Mouse (Mus musculus) CH12.LX (cell line): Measurements from ENCODE around the gene Proca1. TPM values are rescaled to one million over a fixed set of nuclear protein-coding genes. Genes with fewer than 3 reads are reported as not detected.

Source experiments
- DNase-seq: peaks from one replicate; pipeline ENCODE4 v3.0.0-alpha.2; 2013; ENCODE audit errors: extremely low read depth
- H3K27ac ChIP-seq: 2 replicates; pipeline ENCODE4 v1.5.1; 2012; ENCODE audit warnings: low read depth, mild to moderate bottlenecking, control low read depth, moderate library complexity; ENCODE audit not compliant: insufficient read depth
- H3K27me3 ChIP-seq: replicated peaks from 2 replicates; pipeline ENCODE3; 2012; ENCODE audit warnings: inconsistent platforms
- H3K36me3 ChIP-seq, 2 experiments: replicated peaks in 1 of 2; 2 replicates each; pipeline versions ENCODE3 to v1.6.1; 2012; ENCODE audit warnings: inconsistent platforms in 1 of 2, low read length in 1 of 2, mild to moderate bottlenecking in 1 of 2, mixed read lengths in 1 of 2, moderate library complexity in 1 of 2; ENCODE audit not compliant: control insufficient read depth in 1 of 2, insufficient read depth in 1 of 2
- H3K4me1 ChIP-seq, 2 experiments: 2 replicates each; pipeline ENCODE4 v1.6.1; 2012; ENCODE audit warnings: inconsistent platforms in 1 of 2, moderate library complexity in 1 of 2; ENCODE audit not compliant: insufficient read depth in 2 of 2, control insufficient read depth in 1 of 2
- H3K4me2 ChIP-seq: 2 replicates; pipeline ENCODE4 v1.6.1; 2012; ENCODE audit warnings: low read depth, mild to moderate bottlenecking, control low read depth; ENCODE audit not compliant: poor library complexity, insufficient read depth, severe bottlenecking
- H3K4me3 ChIP-seq, 3 experiments: fragments of 150-350 bp in 1 of 3; sonication (generic) in 1 of 3; replicated peaks in 1 of 3; 2 replicates each; pipeline versions ENCODE3 to v1.5.1; 2011 to 2012; ENCODE audit warnings: low read depth in 2 of 3, low read length in 2 of 3, mild to moderate bottlenecking in 2 of 3, moderate library complexity in 2 of 3, control low read depth in 1 of 3, improper control_type of control experiment in 1 of 3, inconsistent platforms in 1 of 3, mixed read lengths in 1 of 3; ENCODE audit not compliant: poor library complexity in 1 of 3
- H3K79me2 ChIP-seq: replicated peaks from 2 replicates; pipeline ENCODE4 v1.6.1; 2012; ENCODE audit warnings: mild to moderate bottlenecking, moderate library complexity; ENCODE audit not compliant: control insufficient read depth, poor library complexity, insufficient read depth, severe bottlenecking; ENCODE audit errors: extremely low read depth
- H3K9ac ChIP-seq: 2 replicates; pipeline ENCODE4 v1.6.1; 2012; ENCODE audit warnings: low read depth, mild to moderate bottlenecking, control low read depth, moderate library complexity; ENCODE audit not compliant: insufficient read depth
- H3K9me3 ChIP-seq: replicated peaks from 2 replicates; pipeline ENCODE3; 2012; ENCODE audit warnings: low read length, inconsistent platforms, mixed read lengths
- BHLHE40 ChIP-seq: IDR thresholded peaks from 2 replicates; pipeline ENCODE4 v1.6.1; 2011; ENCODE audit warnings: mild to moderate bottlenecking, low read depth, low read length, improper control_type of control experiment
- CHD1 ChIP-seq: IDR thresholded peaks from 2 replicates; pipeline ENCODE4 v1.6.1; 2012; ENCODE audit warnings: low read depth, low read length, improper control_type of control experiment, inconsistent platforms
- CHD2 ChIP-seq: IDR thresholded peaks from 2 replicates; pipeline ENCODE4 v1.6.1; 2011; ENCODE audit warnings: low read length, improper control_type of control experiment
- CTCF ChIP-seq, 2 experiments: IDR thresholded peaks in 1 of 2; conservative IDR thresholded peaks in 1 of 2; 2 replicates each; pipeline ENCODE4 v1.5.1; 2011 to 2012; ENCODE audit warnings: low read depth in 2 of 2, low read length in 2 of 2, improper control_type of control experiment in 1 of 2, inconsistent platforms in 1 of 2, mild to moderate bottlenecking in 1 of 2, moderate library complexity in 1 of 2
- E2F4 ChIP-seq: IDR thresholded peaks from 2 replicates; pipeline ENCODE4 v1.6.1; 2011; ENCODE audit warnings: low read depth, low read length, improper control_type of control experiment; ENCODE audit not compliant: insufficient replicate concordance
- ELF1 ChIP-seq: IDR thresholded peaks from 2 replicates; pipeline ENCODE4 v1.6.1; 2014; ENCODE audit warnings: low read depth, mild to moderate bottlenecking, inconsistent platforms, low read length, improper control_type of control experiment
- EP300 ChIP-seq: IDR thresholded peaks from 2 replicates; pipeline ENCODE4 v1.6.1; 2011; ENCODE audit warnings: low read length, improper control_type of control experiment
- ETS1 ChIP-seq: conservative IDR thresholded peaks from 2 replicates; pipeline ENCODE4 v1.6.1; 2012; ENCODE audit warnings: low read depth, mild to moderate bottlenecking, inconsistent platforms, low read length, improper control_type of control experiment, moderate library complexity
- GABPA ChIP-seq: IDR thresholded peaks from 2 replicates; pipeline ENCODE4 v1.6.1; 2012; ENCODE audit warnings: low read depth, low read length, improper control_type of control experiment, inconsistent platforms; ENCODE audit not compliant: insufficient replicate concordance
- HCFC1 ChIP-seq: IDR thresholded peaks from 2 replicates; pipeline ENCODE4 v1.6.1; 2012; ENCODE audit warnings: low read depth, mild to moderate bottlenecking, inconsistent platforms, low read length, improper control_type of control experiment
- IRF4 ChIP-seq: IDR thresholded peaks from 2 replicates; pipeline ENCODE4 v1.6.1; 2014; ENCODE audit warnings: low read depth, mild to moderate bottlenecking, inconsistent platforms, low read length, improper control_type of control experiment
- JUN ChIP-seq: IDR thresholded peaks from 2 replicates; pipeline ENCODE4 v1.6.1; 2011; ENCODE audit warnings: low read depth, mild to moderate bottlenecking, low read length, improper control_type of control experiment, moderate library complexity; ENCODE audit not compliant: insufficient read depth
- JUND ChIP-seq: conservative IDR thresholded peaks from 2 replicates; pipeline ENCODE4 v1.6.1; 2011; ENCODE audit warnings: low read depth, low read length, improper control_type of control experiment
- KAT2A ChIP-seq: IDR thresholded peaks from 2 replicates; pipeline ENCODE4 v1.6.1; 2012; ENCODE audit warnings: low read length, improper control_type of control experiment, inconsistent platforms; ENCODE audit not compliant: insufficient replicate concordance
- MAX ChIP-seq: IDR thresholded peaks from 2 replicates; pipeline ENCODE4 v1.6.1; 2011; ENCODE audit warnings: low read length, improper control_type of control experiment
- MEF2A ChIP-seq: IDR thresholded peaks from 2 replicates; pipeline ENCODE4 v1.6.1; 2014; ENCODE audit warnings: low read depth, mild to moderate bottlenecking, inconsistent platforms, low read length, improper control_type of control experiment, borderline replicate concordance
- MYC ChIP-seq: IDR thresholded peaks from 2 replicates; pipeline ENCODE4 v1.6.1; 2011; ENCODE audit warnings: low read depth, mild to moderate bottlenecking, improper control_type of control experiment, low read length
- NELFE ChIP-seq: IDR thresholded peaks from 2 replicates; pipeline ENCODE4 v1.6.1; 2011; ENCODE audit warnings: low read depth, low read length, improper control_type of control experiment
- NRF1 ChIP-seq: IDR thresholded peaks from 2 replicates; pipeline ENCODE4 v1.6.1; 2014; ENCODE audit warnings: low read depth, mild to moderate bottlenecking, inconsistent platforms, low read length, improper control_type of control experiment, moderate library complexity
- POLR2A ChIP-seq: IDR thresholded peaks from 2 replicates; pipeline ENCODE4 v1.6.1; 2011; ENCODE audit warnings: low read depth, mild to moderate bottlenecking, improper control_type of control experiment, low read length
- POLR2AphosphoS2 ChIP-seq: IDR thresholded peaks from 2 replicates; pipeline ENCODE4 v1.6.1; 2011; ENCODE audit warnings: low read depth, low read length, improper control_type of control experiment
- SIN3A ChIP-seq: IDR thresholded peaks from 2 replicates; pipeline ENCODE4 v1.6.1; 2012; ENCODE audit warnings: low read length, improper control_type of control experiment, inconsistent platforms
- SMC3 ChIP-seq: IDR thresholded peaks from 2 replicates; pipeline ENCODE4 v1.6.1; 2011; ENCODE audit warnings: low read depth, low read length, improper control_type of control experiment
- TBP ChIP-seq: conservative IDR thresholded peaks from 2 replicates; pipeline ENCODE4 v1.6.1; 2011; ENCODE audit warnings: low read depth, low read length, improper control_type of control experiment
- TCF12 ChIP-seq: IDR thresholded peaks from 2 replicates; pipeline ENCODE4 v1.6.1; 2014; ENCODE audit warnings: low read depth, mild to moderate bottlenecking, inconsistent platforms, low read length, improper control_type of control experiment
- UBTF ChIP-seq: IDR thresholded peaks from 2 replicates; pipeline ENCODE4 v1.6.1; 2012; ENCODE audit warnings: low read depth, mild to moderate bottlenecking, inconsistent platforms, low read length, improper control_type of control experiment, moderate library complexity
- USF1 ChIP-seq: IDR thresholded peaks from 2 replicates; pipeline ENCODE4 v1.6.1; 2014; ENCODE audit warnings: low read depth, mild to moderate bottlenecking, inconsistent platforms, low read length, improper control_type of control experiment
- ZC3H11A ChIP-seq: IDR thresholded peaks from 2 replicates; pipeline ENCODE4 v1.6.1; 2012; ENCODE audit warnings: low read depth, mild to moderate bottlenecking, inconsistent platforms, low read length, improper control_type of control experiment
- ZKSCAN1 ChIP-seq: IDR thresholded peaks from 2 replicates; pipeline ENCODE4 v1.6.1; 2012; ENCODE audit warnings: low read depth, inconsistent platforms, low read length, improper control_type of control experiment, borderline replicate concordance
- ZNF384 ChIP-seq: IDR thresholded peaks from 2 replicates; pipeline ENCODE4 v1.6.1; 2012; ENCODE audit warnings: low read depth, low read length, improper control_type of control experiment, inconsistent platforms
- dilution Hi-C: fragments of 300-500 bp; cut with MboI; formaldehyde crosslinking; loops from 2 replicates; pipeline ENCODE4 v1.14.3; 2020; ENCODE audit warnings: low sequenced_read_pairs; ENCODE audit not compliant: extremely low pct_unique_long_range_greater_than_20kb, extremely low pct_ligation_motif_present
- in situ Hi-C: fragments of 300-500 bp; cut with MboI; formaldehyde crosslinking; loops from 3 replicates; pipeline ENCODE4 v1.14.3; 2019; ENCODE audit warnings: low sequenced_read_pairs, low pct_ligation_motif_present, low pct_unique_long_range_greater_than_20kb, mixed read lengths
- polyA plus RNA-seq: library from polyadenylated mRNA; unstranded; fragments of >175 nt; gene quantifications from 2 replicates; pipeline ENCODE4 v1.2.1, GENCODE M21; 2012; ENCODE audit warnings: low read depth; ENCODE audit not compliant: insufficient read length
- total RNA-seq, 2 experiments: library from RNA; depleted of rRNA; stranded (reverse); fragments of 300-350 nt in 1 of 2; fragments of >200 nt in 1 of 2; gene quantifications; 2 replicates each; pipeline ENCODE4 v1.2.3; 2012 to 2014

The Proca1 gene
- total and polyA plus RNA-seq, 3 experiments = 0.40 TPM; not detected in 2

GRCm38 (mm10) chr11:78245261-78245626 lies 52.1 kb downstream of the Proca1 start:
- in situ Hi-C loops = no loop called here
- Histone ChIP-seq H3K4me1 (peaks cover 4 to 51% of the 10 kb centered on the region in 2 experiments), H3K9me3 (no peaks in the 10 kb centered on the region), H3K27ac (peak overlapping the region; percentile 97), H3K79me2 (peaks cover 92% of the 10 kb centered on the region)
- no peak for DNase-seq
- dilution Hi-C loops = no loop called here
- TF ChIP-seq JUN (no peak), ZC3H11A (no peak), ETS1 (no peak), UBTF (no peak)
- TF ChIP-seq, all 38 proteins: peak for 0
- H3K4me3 ChIP-seq = peak overlapping the region; percentile 91 to 98 (median 97)
- H3K36me3 ChIP-seq = peaks cover 14 to 41% of the 10 kb centered on the region in 2 experiments
- H3K4me2 ChIP-seq = peak overlapping the region; percentile 97; the same call in 1 of the 2 replicates
- peak overlapping the region; percentile 97 for H3K9ac ChIP-seq
- H3K27me3 ChIP-seq = no peaks in the 10 kb centered on the region

GRCm38 (mm10) chr11:78245627-78246317 lies 52.6 kb downstream of the Proca1 start, which contains the start of the genes Sdf2 and Supt6:
Gene Sdf2, plus strand, starts transcription at chr11:78245746.
Gene Supt6, minus strand, starts transcription at chr11:78245987.
- peak; percentile 96 for DNase-seq
- H3K79me2 ChIP-seq = peaks cover 87% of the 10 kb centered on the region
- peak within 1 kb of the TSS; percentile 97 for H3K27ac ChIP-seq
- peak within 1 kb of the TSS; percentile 100 for H3K4me2 ChIP-seq
- H3K9ac ChIP-seq = peak within 1 kb of the TSS; percentile 97
- no peaks in the 10 kb centered on the region for H3K9me3 ChIP-seq
- H3K4me3 ChIP-seq = peak within 1 kb of the TSS; percentile 91 to 98 (median 97)
- H3K4me1 ChIP-seq = peaks cover 5 to 57% of the 10 kb centered on the region in 2 experiments
- no peaks in the 10 kb centered on the region for H3K27me3 ChIP-seq
- peaks cover 12 to 39% of the 10 kb centered on the region in 2 experiments for H3K36me3 ChIP-seq
- dilution Hi-C loops (no loop called here), in situ Hi-C loops (no loop called here)
- peak; percentile 41; the same call in 1 of the 2 replicates for TF ChIP-seq CHD2
- TF ChIP-seq HCFC1 = peak; percentile 81
- no peak; the same call in 1 of the 2 replicates for TF ChIP-seq NRF1
- no peak for TF ChIP-seq UBTF
- TF ChIP-seq MEF2A = peak; percentile 64
- TF ChIP-seq CTCF (conservative IDR thresholded peaks at IDR 0.05 in 1 of 2, IDR thresholded peaks at IDR 0.05 in 1 of 2; ENCODE audit: low read depth in 2 of 2, low read length in 2 of 2) = no peak
- TF ChIP-seq TBP = peak; percentile 78; the same call in 1 of the 2 replicates
- peak; percentile 89 for TF ChIP-seq TCF12
- 0 out of 2 replicates have a peak, but pooled peaks have one; percentile 6 for TF ChIP-seq JUND
- TF ChIP-seq SMC3 = no peak
- TF ChIP-seq MAX = peak; percentile 57
- no peak for TF ChIP-seq ZC3H11A
- TF ChIP-seq USF1 = no peak
- TF ChIP-seq ELF1 = peak; percentile 89
- TF ChIP-seq ZNF384 = 0 out of 2 replicates have a peak, but pooled peaks have one; percentile 5
- TF ChIP-seq EP300 = no peak
- TF ChIP-seq E2F4 = no peak
- TF ChIP-seq BHLHE40 = no peak
- TF ChIP-seq POLR2AphosphoS2 = peak; percentile 75; the same call in 1 of the 2 replicates
- TF ChIP-seq ETS1 = peak; percentile 33; the same call in 1 of the 2 replicates
- peak; percentile 87; the same call in 1 of the 2 replicates for TF ChIP-seq CHD1
- peak; percentile 83 for TF ChIP-seq NELFE
- peak; percentile 90 for TF ChIP-seq POLR2A
- TF ChIP-seq SIN3A = peak; percentile 91
- 0 out of 2 replicates have a peak, but pooled peaks have one; percentile 47 for TF ChIP-seq MYC
- peak; percentile 19; the same call in 1 of the 2 replicates for TF ChIP-seq IRF4
- TF ChIP-seq GABPA = no peak; the same call in 1 of the 2 replicates
- 0 out of 2 replicates have a peak, but pooled peaks have one; percentile 18 for TF ChIP-seq KAT2A
- TF ChIP-seq ZKSCAN1 = no peak
